Mouse (Mus musculus) MEL-GATA-1-ER (cell line): ENCODE measurements around the gene Celsr1.
A peak's percentile ranks its signal among the peaks of the same experiment; 100 is the strongest.
"Not testable (repeated sequence)": the region's sequence is repeated elsewhere in the genome, so short reads cannot be mapped to it uniquely, and the experiment has no call there.

ENCODE experiments used
- DNase-seq: peaks from one replicate; pipeline ENCODE4 v3.0.0-alpha.2; 2012; ENCODE audit warnings: low read depth; ENCODE audit errors: extremely low read depth

Gene Celsr1

GRCm38 (mm10) chr15:86064850-86065229, 31.3 kb upstream of the Celsr1 start:
- no peak for DNase-seq

- DNase-seq: no peak
Measured at GRCm38 (mm10) chr15:86064191-86064849, 30.7 kb upstream of the Celsr1 start.

- DNase-seq: no peak
Measured at GRCm38 (mm10) chr15:86061848-86062481, 28.4 kb upstream of the Celsr1 start.

GRCm38 (mm10) chr15:86061221-86061620, 27.6 kb upstream of the Celsr1 start:
- DNase-seq: no peak

- no peak for DNase-seq
Measured at GRCm38 (mm10) chr15:86060581-86060980, 27.0 kb upstream of the Celsr1 start.

GRCm38 (mm10) chr15:86059835-86060380, 26.3 kb upstream of the Celsr1 start:
- no peak for DNase-seq

GRCm38 (mm10) chr15:86058931-86059834, 25.6 kb upstream of the Celsr1 start:
- peak; percentile 84 for DNase-seq

- DNase-seq: peak; percentile 19
Measured at GRCm38 (mm10) chr15:86058394-86058915, 24.9 kb upstream of the Celsr1 start.

GRCm38 (mm10) chr15:86057908-86058307, 24.3 kb upstream of the Celsr1 start:
- DNase-seq: peak; percentile 41

GRCm38 (mm10) chr15:86057413-86057812, 23.8 kb upstream of the Celsr1 start, which contains the start of gene Gramd4:
TSS of gene Gramd4 (plus strand) at chr15:86057695.
- no peak for DNase-seq

GRCm38 (mm10) chr15:86056221-86056760, 22.7 kb upstream of the Celsr1 start:
- DNase-seq: no peak

GRCm38 (mm10) chr15:86054861-86055260, 21.3 kb upstream of the Celsr1 start:
- DNase-seq: not testable (repeated sequence)

- DNase-seq: peak; percentile 51
Measured at GRCm38 (mm10) chr15:86053890-86054536, 20.4 kb upstream of the Celsr1 start.

- DNase-seq: no peak
Measured at GRCm38 (mm10) chr15:86051878-86052478, 18.4 kb upstream of the Celsr1 start.

GRCm38 (mm10) chr15:86051152-86051551, 17.6 kb upstream of the Celsr1 start:
- DNase-seq: peak; percentile 98

- peak; percentile 66 for DNase-seq
Measured at GRCm38 (mm10) chr15:86050170-86050743, 16.7 kb upstream of the Celsr1 start.

- no peak for DNase-seq
Measured at GRCm38 (mm10) chr15:86049510-86049909, 15.9 kb upstream of the Celsr1 start.

- DNase-seq: no peak
Measured at GRCm38 (mm10) chr15:86042364-86042763, 8.8 kb upstream of the Celsr1 start.

- DNase-seq: no peak
Measured at GRCm38 (mm10) chr15:86041421-86041820, 7.8 kb upstream of the Celsr1 start.

- DNase-seq: peak; percentile 41
Measured at GRCm38 (mm10) chr15:86038802-86039201, 5.2 kb upstream of the Celsr1 start.
